Mouse (Mus musculus) liver, postnatal 0 days (tissue): ENCODE measurements around the gene Setx.

Experiments
- CTCF ChIP-seq: sonication (generic); IDR thresholded peaks from 2 replicates; pipeline ENCODE4 v1.5.1; 2016; ENCODE audit warnings: antibody characterized with exemption, low read depth
- EP300 ChIP-seq: IDR thresholded peaks from 2 replicates; pipeline ENCODE4 v1.6.1; 2016; ENCODE audit warnings: antibody characterized with exemption, low read depth, mild to moderate bottlenecking

DNA sequence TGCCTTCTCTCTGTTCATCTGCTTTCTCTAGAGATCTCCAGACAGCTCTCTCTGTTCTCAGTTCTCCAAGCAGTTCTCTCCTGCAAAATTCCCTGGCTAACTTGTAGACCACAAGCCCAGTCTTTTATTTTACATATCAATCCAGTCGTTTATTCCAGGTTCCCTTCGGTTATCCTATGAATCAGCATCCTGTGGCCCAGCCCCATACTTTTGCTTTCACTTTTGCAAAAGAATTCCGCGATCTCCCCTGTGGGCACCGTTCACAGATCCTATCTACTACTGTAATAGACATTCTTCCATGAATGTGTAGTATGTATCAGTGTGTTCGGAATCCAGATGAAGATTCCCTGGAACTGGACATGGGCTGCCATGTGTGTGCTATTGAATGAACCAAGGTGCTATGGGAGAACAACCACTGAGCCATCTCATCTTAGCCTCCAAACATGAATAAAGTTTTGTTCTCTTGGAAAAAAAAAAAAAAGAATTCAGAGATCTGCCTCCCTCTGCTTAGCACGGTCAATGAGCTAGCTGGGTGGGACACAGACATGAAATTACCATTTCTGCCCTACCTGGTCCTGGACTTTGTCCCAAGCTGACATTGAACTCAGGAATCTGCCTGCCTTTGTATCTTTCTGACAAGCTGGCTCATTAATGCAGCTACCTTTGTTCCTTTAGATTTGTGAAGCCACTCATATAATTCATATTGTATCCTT, 23.0 kb upstream of the Setx start:
- no peak for TF ChIP-seq EP300
- TF ChIP-seq CTCF, result no peak
